12 mouse cellular contexts compared by ENCODE assay signal in genomic region chr6:53825213-53825612, GRCm38 (mm10). TPM values are rescaled to one million over a fixed set of nuclear protein-coding genes. Genes with fewer than 3 reads are reported as not detected.
DNase-seq lines count a peak whose midpoint lies in the region; ATAC-seq and TF ChIP-seq lines count a peak whose summit lies in the region.
"Had no signal": no experiment of that assay in that cellular context is flagged by ENCODE, and none has a peak within 500 bp of the region (broad histone marks: within the 10 kb centered on the region; RNA-seq: fewer than 3 reads in every experiment).

No protein-coding gene starts in this region.

- TF ChIP-seq CTCF in liver, postnatal 0 days (IDR thresholded peaks at IDR 0.05; ENCODE audit: low read depth): no peak

- no peak for TF ChIP-seq EP300 in liver, postnatal 0 days (IDR thresholded peaks at IDR 0.05; ENCODE audit: low read depth)

- 28% methylated on average over 4 of the region's 4 CpGs for WGBS in lung, embryonic 16.5 days
- 55% methylated on average over 4 of the region's 4 CpGs for WGBS in liver, postnatal 0 days (ENCODE audit: insufficient replicate concordance)

- H3K4me2 ChIP-seq in lung, embryonic 16.5 days (ENCODE audit: low read depth, low read length): no peak overlapping the region
- H3K4me2 ChIP-seq in liver, postnatal 0 days (ENCODE audit: low read depth, low read length): no peak overlapping the region
- H3K4me2 ChIP-seq: limb, embryonic 12.5 days had no signal

- H3K4me3 ChIP-seq in lung, embryonic 16.5 days (ENCODE audit: low read length): no peak overlapping the region
- H3K4me3 ChIP-seq in liver, postnatal 0 days (ENCODE audit: low read depth, low read length): no peak overlapping the region
- H3K4me3 ChIP-seq: limb, embryonic 12.5 days had no signal

- H3K9ac ChIP-seq in lung, embryonic 16.5 days (ENCODE audit: low read length): no peak overlapping the region
- H3K9ac ChIP-seq in liver, postnatal 0 days (replicated peaks): no peak overlapping the region
- H3K9ac ChIP-seq: limb, embryonic 12.5 days had no signal

- DNase-seq in cerebellum, postnatal 14 days: peak; percentile 61 to 69
- no peak for DNase-seq in cerebellum, postnatal 36 days
- DNase-seq in left cerebral cortex, postnatal 10 days (ENCODE audit: extremely low spot score in 1 of 2, low spot score in 2 of 2): peak; percentile 20 to 59
- no peak for DNase-seq in left cerebral cortex, adult 11 months (ENCODE audit: low spot score)
- peak; percentile 74 for DNase-seq in gastrocnemius, postnatal 10 days
- DNase-seq in liver, postnatal 0 days: no peak
- DNase-seq in natural killer cell, adult 2 months (ENCODE audit: low spot score in 2 of 2): no peak
- DNase-seq: retina, postnatal 1 day; thymus, adult 2 months had no signal

- H3K27me3 ChIP-seq in lung, embryonic 16.5 days (ENCODE audit: control insufficient read depth, insufficient read depth, low read depth, low read length): peaks cover 4% of the 10 kb centered on the region; the same call in 1 of the 2 replicates
- H3K27me3 ChIP-seq in liver, postnatal 0 days (ENCODE audit: insufficient read depth, low read length): peaks cover 39% of the 10 kb centered on the region

- H3K9me3 ChIP-seq in lung, embryonic 16.5 days (ENCODE audit: control insufficient read depth, low read length): peaks cover 3% of the 10 kb centered on the region; the same call in 1 of the 2 replicates
- no peaks in the 10 kb centered on the region for H3K9me3 ChIP-seq in liver, postnatal 0 days (ENCODE audit: low read length)

- H3K4me1 ChIP-seq in lung, embryonic 16.5 days (replicated peaks; ENCODE audit: control insufficient read depth, insufficient read depth, low read length): peaks cover 10% of the 10 kb centered on the region
- H3K4me1 ChIP-seq in liver, postnatal 0 days (ENCODE audit: insufficient read depth): no peaks in the 10 kb centered on the region; the same call in 1 of the 2 replicates

- intact Hi-C loops in left cerebral cortex, postnatal 10 days (cut with DNase I): no loop called here

- H3K27ac ChIP-seq in lung, embryonic 16.5 days (ENCODE audit: low read length): no peak overlapping the region
- H3K27ac ChIP-seq in liver, postnatal 0 days (ENCODE audit: low read depth): no peak overlapping the region
- H3K27ac ChIP-seq: limb, embryonic 12.5 days had no signal

- H3K36me3 ChIP-seq in lung, embryonic 16.5 days (ENCODE audit: control insufficient read depth, insufficient read depth, low read length): no peaks in the 10 kb centered on the region
- no peaks in the 10 kb centered on the region for H3K36me3 ChIP-seq in liver, postnatal 0 days (replicated peaks; ENCODE audit: insufficient read depth, low read length)
- H3K36me3 ChIP-seq: limb, embryonic 12.5 days had no signal

- ATAC-seq in lung, embryonic 16.5 days (ENCODE audit: low read depth): peak; percentile 53
- ATAC-seq in liver, postnatal 0 days: no peak

RNA-seq across cellular contexts. Expression of gene Tril, which starts 4.6 kb away (rescaled TPM):
- 10 to 100 TPM; 47.6 to 50.3 TPM for total RNA-seq in left cerebral cortex, postnatal 10 days (2021)
- total RNA-seq in gastrocnemius, postnatal 10 days (2021): 10 to 100 TPM; 16.8 to 18.1 TPM
- polyA plus RNA-seq in lung, embryonic 16.5 days (2015; fragmentation: Nextera tagmentation; extraction: Ambion mirVana): 33.9 and 38.9 TPM in 2 replicates
- polyA plus RNA-seq in liver, postnatal 0 days (2015; fragmentation: Nextera tagmentation; extraction: Ambion mirVana): 0.25 and 0.31 TPM in 2 replicates
- total RNA-seq: monocyte, adult 5-6 weeks had no signal

Comparison
In these comparisons a context has a peak if more than half of its experiments do, and no peak if none do; other contexts are left out.
1. DNase-seq: peak in cerebellum, postnatal 14 days (2 of 2), left cerebral cortex, postnatal 10 days (2 of 2) and gastrocnemius, postnatal 10 days (single experiment); none in cerebellum, postnatal 36 days (0 of 2), left cerebral cortex, adult 11 months (single experiment), liver, postnatal 0 days (single experiment) and natural killer cell, adult 2 months (0 of 2).